Mouse (Mus musculus): ENCODE results near the gene Shank3.

The Shank3 gene

DNA sequence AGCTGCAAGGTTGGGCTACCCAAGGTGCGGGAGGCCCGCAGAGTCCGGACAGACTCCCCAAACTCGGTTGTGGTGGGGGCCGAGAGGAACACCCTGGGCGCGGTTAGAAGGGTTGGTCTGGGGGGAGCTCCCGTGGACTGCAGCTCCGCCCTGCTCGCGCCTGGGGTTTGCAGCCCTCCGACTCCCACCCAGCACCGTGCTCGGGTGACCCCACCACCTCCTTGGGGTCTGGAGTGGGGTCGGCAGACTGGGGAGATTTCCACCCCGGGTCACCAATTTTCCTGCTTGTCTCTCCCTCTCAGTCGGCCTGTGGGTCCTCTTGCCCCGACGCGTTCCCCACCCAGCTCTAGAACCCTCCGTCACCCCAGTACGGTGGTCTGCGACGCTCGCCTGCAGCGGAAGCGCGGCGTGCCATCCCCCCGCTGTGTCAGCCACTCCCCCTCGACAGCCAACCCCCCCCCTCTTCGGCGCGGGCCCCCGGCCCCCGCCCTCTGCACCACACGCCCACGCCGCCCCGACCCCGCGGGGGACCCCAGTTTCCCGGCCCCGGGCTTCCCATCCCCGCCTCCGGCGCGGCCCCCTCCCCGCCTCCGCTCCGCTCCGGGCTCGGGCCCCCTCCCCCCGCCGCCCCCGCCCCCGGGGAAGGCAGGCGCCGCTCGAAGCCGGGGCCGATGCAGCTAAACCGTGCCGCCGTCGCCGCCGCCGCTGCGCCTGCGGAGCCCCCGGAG lies at the start of gene Shank3:
Gene Shank3 (plus strand): TSS at position 663 of the 728 bp plus-strand sequence.
- CTCF ChIA-PET: no interaction called here

DNA sequence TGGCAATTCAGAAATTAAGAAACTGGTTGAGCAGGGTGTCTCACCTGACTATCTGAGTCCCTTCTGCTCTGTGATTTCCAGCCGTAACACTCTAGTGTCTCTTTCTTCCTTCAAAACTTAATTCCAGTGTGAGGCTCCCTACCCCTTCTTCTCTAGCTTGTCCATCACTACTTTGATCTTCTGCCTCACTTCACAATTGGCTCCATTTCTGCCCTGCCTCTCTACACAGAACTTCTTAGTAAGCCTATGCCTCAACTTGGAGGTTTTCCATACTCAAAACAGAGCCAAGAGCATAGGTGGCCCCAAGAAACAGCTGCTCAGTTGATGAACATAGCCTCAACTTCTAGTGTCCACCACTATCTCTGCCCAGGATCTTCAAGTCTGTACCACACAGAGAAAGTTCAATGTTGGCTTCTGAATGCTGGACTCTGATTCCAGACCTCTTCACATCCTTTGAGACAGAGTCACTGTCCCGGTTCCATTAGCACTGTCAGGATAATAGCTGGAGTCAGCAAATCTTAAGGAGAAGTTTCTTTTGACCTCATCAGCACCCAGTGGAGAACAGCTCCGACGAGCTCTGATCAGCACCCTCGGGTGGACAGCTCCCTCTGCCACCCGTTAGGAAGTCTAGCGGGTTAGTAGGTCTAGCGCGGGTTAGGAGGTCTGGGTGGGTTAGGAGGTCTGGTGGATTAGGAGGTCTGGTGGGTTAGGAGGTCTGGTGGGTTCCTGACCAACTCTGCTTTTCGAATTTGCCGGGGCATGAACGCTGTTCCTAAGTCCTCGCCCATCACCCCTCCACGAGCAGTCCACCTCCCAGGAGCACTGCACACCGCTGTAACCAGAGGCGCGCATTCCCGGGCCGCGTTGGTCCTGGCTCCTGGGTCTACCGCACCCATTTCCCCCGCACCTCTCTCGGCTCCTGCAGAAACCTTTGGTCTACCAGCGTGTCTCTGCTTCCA lies 46.2 kb upstream of the Shank3 start:
- CTCF ChIA-PET: no interaction called here

DNA sequence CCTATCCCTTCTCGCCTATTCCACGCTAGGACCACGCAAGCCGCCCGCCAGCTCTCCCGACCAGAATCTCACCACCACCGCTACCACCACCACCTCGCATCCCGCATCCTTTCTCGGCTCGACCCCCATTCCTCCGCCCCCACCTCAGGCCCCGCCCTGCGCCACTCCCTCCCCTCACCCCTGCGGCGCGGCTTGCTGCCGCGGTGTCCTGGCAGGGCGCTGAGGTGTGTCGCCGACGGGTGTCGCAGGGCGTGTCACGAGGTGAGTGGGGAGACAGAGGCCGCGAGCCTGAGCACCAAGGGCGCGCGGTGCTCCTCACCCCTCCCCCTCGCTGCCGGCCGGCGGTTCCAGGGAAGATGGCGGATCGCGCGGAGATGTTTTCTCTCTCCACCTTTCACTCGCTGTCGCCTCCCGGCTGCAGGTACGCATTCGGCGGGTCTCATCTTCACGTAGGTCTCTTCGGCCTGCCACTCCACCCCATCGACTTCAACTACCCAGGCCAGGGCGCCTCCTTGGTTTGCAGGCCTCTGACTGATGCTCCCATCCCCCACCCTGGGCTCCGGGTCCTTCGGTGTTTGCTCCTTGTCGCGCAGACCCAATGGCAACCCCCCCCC lies 45.5 kb upstream of the Shank3 start, which contains the start of gene Mapk8ip2:
Gene Mapk8ip2 (plus strand): TSS at position 49 of the 614 bp plus-strand sequence.
- CTCF ChIA-PET: no interaction called here

DNA sequence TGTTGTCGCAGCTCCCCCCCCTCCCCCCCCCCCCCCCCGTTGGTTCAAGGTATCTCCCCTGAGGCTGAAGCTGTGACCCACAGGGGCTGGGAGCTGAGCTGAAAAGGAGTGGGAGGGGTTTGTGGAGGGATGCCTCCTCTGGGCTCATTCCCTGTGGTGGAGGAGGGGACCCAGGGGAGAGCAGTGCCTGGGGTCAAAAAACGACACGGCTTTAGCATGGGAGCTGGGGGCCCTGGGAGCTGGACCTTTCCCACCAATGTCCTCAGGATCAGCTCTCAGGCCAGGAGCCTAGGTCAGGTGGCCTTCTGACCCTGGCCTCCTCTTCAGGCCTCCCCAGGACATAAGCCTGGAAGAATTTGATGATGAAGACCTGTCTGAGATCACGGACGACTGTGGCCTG lies 44.6 kb upstream of the Shank3 start:
- CTCF ChIA-PET: no interaction called here

DNA sequence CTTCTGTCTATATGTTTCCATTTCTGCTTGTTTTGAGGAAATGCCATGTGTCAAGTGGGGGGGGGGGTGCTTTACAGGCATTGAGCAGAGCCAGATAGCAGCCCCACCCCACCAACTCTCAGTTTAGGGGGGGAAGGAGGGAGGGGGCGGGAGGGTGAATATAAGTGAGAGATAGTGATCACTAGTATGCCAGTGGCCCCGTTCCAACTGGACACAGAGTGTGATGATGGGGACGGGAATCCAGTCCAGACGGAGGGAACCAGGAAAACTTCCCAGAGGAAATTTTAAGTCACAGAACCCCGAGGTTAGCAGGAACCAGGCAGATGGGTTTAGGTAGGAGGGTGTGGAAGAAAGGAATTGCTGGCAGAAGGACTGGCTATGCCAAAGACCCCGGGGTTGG lies 43.8 kb upstream of the Shank3 start:
- CTCF ChIA-PET: no interaction called here

DNA sequence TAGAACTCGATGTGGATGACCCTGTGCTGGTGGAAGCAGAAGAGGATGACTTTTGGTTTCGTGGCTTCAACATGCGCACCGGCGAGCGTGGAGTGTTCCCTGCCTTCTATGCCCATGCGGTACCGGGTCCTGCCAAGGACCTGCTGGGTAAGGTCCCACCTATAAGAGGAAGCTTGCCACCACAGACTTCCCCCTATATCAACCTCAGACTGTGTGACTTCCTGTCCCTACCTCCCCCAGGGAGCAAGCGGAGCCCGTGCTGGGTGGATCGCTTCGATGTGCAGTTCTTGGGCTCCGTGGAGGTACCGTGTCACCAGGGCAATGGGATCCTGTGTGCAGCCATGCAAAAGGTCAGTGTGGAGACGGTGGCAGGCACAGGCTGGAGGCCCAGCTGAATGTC lies 40.5 kb upstream of the Shank3 start:
- CTCF ChIA-PET: no interaction called here

DNA sequence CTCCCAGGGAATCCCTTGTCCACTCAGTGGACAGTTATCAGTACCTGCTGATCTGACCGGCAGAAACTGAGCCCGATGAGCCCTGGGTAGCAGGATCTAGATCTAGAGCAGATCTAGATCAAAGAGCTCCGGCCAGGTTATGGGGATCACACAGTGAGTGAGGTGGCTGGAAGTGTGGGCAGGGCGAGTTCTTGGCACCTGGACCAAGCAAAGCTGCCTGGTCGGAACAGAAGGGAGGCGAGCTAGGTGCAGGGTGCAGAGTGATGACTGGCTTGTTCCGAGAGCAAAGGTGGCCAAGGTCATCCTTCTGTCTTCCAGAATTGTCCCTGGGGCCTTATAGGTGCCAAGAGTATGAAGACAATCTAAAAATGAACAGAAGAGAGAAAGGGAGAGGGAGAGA lies 39.6 kb upstream of the Shank3 start:
- CTCF ChIA-PET: no interaction called here

DNA sequence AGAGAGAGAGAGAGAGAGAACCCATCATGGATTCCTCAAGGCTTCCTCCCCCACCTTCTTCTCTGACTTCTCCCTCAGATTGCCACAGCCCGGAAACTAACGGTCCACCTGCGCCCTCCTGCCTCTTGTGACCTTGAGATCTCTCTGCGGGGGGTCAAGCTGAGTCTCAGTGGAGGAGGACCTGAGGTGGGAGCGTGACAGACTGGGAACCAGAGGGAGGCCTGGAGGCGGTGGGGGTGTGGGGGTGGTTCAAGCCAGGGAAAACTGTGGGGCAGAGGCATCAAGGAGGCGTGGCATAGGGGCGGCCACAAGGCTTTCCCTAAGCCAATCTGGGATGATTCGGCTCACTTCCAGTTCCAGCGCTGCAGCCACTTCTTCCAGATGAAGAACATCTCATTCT lies 39.1 kb upstream of the Shank3 start:
- CTCF ChIA-PET: no interaction called here

DNA sequence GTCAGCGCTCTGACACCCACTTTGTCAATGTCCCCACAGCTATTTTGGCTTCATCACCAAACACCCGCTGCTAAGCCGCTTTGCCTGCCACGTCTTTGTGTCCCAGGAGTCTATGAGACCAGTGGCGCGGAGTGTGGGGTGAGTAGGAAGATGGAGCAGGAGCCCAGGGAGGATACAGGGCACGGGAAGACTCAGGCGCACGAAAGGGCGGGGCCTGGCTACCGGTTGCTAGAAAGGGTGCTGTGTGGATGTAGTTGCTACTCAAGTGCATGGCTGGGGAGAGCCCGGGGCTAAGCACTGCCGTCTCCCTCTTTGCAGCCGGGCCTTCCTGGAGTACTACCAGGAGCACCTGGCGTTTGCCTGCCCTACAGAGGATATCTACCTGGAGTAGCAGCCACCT lies 38.1 kb upstream of the Shank3 start:
- CTCF ChIA-PET: no interaction called here

DNA sequence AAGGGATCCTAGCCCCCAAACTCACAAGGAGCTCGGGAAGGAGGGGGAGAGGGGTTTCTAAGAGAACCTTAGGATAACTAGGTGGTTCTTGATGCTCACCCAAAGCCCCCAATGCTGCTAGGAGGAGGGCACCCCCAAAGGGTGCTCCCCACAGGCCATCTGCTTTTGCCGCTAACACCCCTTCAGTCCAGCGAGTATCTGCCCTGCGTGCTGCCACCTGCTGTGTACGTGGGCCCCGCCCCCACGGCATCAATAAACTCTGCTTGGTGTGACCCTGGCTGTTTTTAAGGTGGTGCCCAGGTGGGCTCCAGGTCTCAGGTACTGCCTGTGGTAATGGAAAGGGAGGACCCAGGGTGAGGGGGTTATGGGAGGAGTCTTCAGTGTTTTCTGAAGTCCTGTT lies 37.2 kb upstream of the Shank3 start:
- CTCF ChIA-PET: no interaction called here

DNA sequence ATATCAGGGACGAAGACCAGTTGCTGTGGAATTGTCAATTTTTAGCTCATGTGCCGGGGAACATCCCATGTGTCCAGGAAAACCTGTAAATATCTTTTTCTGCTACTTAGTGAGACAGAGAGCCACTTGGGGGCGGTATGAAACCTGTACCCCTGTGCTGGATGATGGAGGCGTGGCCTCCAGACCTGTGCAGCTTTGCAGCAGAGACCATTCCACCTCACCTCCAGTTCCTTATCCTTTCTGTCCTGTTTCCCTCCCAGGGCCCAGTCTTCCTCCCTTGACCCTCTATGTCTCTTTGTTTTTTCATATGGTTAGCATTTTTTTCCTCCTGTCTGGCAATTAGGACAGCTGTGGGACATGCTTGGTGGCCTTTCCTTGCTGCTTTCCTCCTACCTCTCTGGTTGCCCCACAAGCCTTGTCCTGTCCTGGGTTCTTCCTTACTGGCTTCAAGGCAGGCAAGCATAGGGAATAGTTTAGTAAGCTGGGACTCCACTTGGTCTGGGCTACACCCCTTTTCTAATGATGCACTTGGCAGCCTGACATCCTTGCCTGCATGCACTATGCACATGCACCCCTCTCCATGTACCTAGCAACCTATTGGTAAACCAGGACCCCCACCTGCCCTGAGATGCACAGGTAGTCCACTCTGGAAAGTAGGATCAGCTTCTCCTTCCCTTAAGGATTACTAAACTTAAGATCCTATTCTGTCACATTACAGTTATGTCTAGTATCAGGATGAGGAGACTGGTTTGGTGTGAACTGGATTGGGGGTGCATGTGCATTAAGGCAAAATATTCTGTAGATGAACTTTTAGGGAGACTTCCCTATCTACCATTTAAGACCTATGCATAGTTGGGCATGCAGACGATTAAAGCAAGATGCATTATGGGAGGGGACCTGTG lies 35.8 kb upstream of the Shank3 start:
- CTCF ChIA-PET: no interaction called here

DNA sequence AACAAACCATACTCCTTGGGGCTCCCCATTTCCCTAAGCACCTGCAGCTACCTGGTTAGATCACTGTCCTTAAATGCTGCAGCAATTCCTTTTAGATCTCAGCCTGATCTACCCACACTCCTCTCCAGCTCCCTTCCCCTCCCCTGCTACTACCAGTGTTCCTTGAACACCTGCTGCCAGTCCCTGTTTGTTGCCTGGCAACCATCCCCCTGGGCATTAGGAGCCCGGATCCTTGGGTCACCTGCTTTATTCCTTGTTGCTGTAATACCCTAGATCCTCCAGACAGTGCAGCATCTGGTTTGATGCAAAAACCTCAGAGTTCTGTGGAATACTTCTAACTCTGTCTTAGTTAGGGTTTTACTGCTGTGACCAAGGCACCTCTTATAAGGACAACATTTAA lies 34.4 kb upstream of the Shank3 start:
- CTCF ChIA-PET: interaction anchor here (1.0 kb wide), 1 partner anchor 12 kb away, joined by 4 read pairs; no protein-coding TSS in a partner anchor

DNA sequence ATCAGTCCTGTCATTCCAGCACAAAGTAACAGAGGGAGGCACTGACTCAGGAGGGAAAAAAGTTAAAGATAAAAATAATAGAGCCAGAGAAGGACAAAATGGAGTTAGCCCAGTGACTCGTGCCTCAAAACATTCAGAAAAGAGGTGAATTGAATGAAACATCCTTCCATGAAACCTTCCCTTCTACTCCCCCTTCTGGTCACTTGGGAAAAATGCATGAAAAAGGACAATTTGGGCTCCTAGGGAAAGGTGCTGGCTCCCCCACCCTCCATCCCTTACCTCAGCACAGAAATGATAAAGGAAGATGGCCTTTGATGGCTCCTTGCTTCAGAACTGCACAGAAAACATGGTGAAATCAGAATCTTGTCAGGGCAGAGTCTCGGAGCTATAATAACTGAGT lies 30.8 kb upstream of the Shank3 start:
- CTCF ChIA-PET: no interaction called here

DNA sequence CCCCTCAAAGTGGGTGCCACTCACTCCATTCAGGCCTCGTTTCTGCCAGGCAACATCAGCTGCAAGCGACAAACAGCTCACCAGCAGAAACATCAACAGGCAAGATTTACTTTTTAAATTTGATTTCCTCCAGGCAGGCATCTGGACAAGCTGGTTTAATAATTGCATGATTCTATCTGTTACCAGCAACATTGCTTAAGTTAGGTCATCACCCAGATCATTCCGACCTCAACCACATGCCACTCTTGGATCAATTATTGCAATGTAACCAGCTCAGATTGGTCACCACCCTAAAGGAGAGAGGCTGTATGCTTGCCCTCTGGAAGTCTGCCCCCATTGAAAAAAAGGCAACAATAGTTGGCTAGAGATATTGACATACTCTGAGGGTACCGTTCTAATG lies 27.9 kb upstream of the Shank3 start:
- CTCF ChIA-PET: no interaction called here

DNA sequence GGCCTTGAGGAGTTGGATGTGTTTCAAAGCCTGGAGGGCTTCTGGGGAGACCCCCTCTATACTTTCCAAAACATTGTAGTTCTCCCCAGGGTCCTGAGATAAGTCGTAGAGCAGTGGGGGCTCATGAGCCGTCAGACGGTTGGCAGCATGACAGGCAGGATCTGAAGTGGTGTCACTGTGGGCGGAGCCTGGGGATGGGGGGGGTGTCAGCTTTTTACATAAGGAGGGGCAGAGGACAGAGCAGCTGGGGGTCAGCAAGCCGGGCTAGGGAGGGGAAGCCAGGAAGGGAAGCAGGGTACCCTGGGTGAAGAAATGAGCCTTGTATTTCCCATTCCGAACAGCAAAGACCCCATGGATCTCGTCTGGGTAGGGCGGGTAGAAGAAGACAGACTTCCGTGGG lies 26.1 kb upstream of the Shank3 start:
- CTCF ChIA-PET: no interaction called here

DNA sequence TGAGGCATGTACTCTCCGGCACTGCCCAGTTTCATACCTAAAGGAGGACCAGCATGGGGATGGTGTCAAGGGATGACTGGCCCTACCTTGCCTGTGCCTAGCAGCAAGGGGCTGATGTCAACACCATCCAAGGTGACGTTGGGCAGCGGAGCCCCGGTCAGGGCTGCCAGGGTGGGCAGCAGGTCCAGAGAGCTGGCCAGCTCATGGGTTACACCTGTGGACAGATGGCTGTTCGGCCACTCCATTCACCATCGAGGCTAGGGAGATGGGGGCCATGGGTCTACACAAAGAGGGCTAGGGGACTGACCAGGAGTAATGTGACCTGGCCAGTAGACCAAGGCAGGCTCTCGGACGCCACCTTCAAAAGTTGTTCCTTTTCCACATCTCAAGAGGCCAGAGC lies 25.5 kb upstream of the Shank3 start:
- CTCF ChIA-PET: no interaction called here

DNA sequence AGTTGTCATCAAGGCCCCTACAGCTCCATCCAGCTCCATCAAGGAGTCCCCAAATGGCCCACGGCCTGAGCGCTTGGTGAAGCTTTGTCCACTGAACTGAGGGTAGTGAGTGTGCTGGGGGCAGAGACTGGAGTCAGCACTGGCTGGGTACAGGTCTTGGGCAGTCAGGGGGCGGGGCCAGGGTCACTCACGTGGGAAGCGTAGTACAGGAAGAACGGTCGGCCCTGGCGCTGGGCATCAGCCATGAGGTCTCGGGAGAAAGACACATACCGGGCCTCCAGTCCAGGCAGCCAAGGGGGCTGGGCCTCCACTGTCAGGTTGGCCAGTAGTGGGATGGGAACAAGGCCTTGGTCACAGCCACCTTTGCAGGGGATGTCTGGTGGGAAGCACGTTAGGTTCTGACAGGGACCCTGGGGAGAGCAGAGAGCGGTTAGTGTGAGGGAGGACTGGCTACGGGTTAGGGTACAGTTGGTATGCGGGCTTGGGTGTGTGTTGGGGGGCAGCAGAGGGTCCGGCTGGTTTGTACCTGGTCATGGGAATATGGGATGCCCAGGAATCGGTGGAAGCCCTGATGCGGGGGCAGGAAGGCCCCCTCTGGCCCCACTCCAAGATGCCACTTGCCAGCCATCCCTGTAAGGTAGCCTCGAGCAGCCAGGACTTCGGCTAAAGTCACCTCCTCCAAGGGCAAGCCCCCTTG lies 24.7 kb upstream of the Shank3 start:
- CTCF ChIA-PET: no interaction called here

DNA sequence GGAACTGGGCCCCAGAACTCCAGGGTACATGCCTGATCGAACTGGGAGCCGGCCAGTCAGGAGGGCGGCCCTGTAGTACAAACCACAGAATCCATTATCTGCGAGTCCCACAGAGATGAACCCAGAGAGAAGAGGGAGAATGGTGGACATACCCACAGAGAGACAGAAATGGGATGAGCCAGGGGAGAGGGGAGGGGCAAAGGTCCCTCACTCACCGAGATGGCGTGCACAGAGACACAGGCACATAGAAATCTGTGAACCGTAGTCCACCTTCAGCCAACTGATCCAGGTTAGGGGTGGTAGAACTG lies 24.2 kb upstream of the Shank3 start:
- CTCF ChIA-PET: no interaction called here

DNA sequence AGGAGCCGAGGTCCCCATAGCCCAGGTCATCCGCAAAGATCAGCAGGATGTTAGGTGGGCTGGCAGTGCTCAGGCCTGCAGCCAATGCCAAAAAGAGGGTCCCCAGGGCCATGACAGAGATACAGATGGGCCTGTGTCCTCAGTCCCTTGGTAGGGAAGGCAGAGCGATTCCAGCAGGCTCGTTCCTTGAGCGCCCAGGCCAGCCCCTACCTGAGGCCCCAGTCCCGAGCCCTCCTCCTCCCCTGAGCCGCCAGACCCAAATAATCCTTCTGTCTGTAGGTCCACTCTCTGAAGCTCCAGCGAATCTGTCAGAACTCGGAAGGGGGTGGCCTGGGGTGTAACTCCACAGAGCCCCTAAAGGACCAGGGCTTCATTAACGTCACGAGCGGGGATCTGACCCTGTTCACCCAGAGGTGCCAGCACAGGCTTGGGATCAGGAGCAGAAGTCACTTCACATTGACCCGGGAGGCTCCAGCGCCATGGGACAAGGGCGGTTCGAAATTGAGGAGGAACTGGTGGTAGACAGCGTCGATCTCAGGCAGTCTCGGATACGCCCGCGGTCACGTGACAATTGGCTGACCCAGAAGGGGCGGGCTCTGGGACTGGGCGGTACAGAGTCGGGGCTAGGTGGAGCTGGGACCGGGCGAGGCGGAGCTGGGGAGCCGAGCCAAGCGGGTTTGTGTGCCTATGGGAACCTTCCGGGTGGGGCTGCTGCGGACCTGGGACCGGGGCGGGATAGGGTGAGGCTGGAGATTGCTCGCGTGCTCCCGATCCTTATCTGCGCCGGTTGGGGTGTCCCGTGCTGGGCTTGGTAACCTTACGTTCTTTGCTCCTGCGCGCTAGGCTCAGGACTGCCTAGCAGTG lies 23.6 kb upstream of the Shank3 start:
- CTCF ChIA-PET: interaction anchor here (0.7 to 0.9 kb wide), 2 partner anchors 10 to 103 kb away, joined by 4 read pairs; no protein-coding TSS in a partner anchor

DNA sequence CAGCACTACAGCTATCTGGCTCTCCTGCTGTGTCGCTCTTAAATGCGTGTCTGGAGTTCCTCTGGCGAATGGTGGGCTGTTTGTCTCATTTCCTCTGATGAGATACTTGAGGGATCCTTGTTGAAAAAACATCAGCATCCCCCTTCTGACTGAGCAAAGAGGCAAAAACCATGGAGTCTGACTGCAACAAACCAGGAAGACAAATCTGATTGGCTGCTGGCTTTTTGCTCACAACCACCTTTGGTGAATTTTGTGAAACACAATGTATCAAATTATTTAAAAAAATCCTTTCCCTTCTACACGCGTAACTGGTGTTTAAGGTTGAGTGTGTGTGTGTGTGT lies 23.0 kb upstream of the Shank3 start:
- CTCF ChIA-PET: interaction anchor here (0.7 to 0.9 kb wide), 2 partner anchors 11 to 104 kb away, joined by 4 read pairs; no protein-coding TSS in a partner anchor
